Mouse (Mus musculus): Measurements from ENCODE around the gene Tnrc18. TPM values are rescaled to one million over a fixed set of nuclear protein-coding genes. Genes with fewer than 3 reads are reported as not detected.

The Tnrc18 gene
- total RNA-seq, 4 experiments from 2014 or later = 48.6 to 59.7 (median 55.0) TPM

- no peak for DNase-seq (ENCODE audit: low spot score)
These were observed 41.4 kb downstream of the Tnrc18 start for GRCm38 (mm10) chr5:142776080-142776479.

- DNase-seq (ENCODE audit: low spot score) = no peak
These were observed 42.7 kb downstream of the Tnrc18 start for GRCm38 (mm10) chr5:142774771-142775170.

- DNase-seq (ENCODE audit: low spot score) = no peak
These were observed 45.5 kb downstream of the Tnrc18 start for GRCm38 (mm10) chr5:142771964-142772363.

GRCm38 (mm10) chr5:142771034-142771433 is 46.4 kb downstream of the Tnrc18 start:
- no peak for DNase-seq (ENCODE audit: low spot score)

GRCm38 (mm10) chr5:142769641-142770040 is 47.8 kb downstream of the Tnrc18 start:
- no peak for DNase-seq (ENCODE audit: low spot score)

- no peak for DNase-seq (ENCODE audit: low spot score)
These were observed 48.9 kb downstream of the Tnrc18 start for GRCm38 (mm10) chr5:142768352-142769267.

- peak; percentile 83 for DNase-seq (ENCODE audit: low spot score)
These were observed 49.5 kb downstream of the Tnrc18 start for GRCm38 (mm10) chr5:142767937-142768336.

GRCm38 (mm10) chr5:142766708-142767107 is 50.8 kb downstream of the Tnrc18 start:
- no peak for DNase-seq (ENCODE audit: low spot score)

GRCm38 (mm10) chr5:142764889-142765288 is 52.6 kb downstream of the Tnrc18 start:
- no peak for DNase-seq (ENCODE audit: low spot score)

- no peak for DNase-seq (ENCODE audit: low spot score)
These were observed 53.2 kb downstream of the Tnrc18 start for GRCm38 (mm10) chr5:142764306-142764705.

- DNase-seq (ENCODE audit: low spot score) = no peak
These were observed 55.2 kb downstream of the Tnrc18 start for GRCm38 (mm10) chr5:142762082-142762807.

- no peak for DNase-seq (ENCODE audit: low spot score)
These were observed 56.0 kb downstream of the Tnrc18 start for GRCm38 (mm10) chr5:142761326-142761983.

GRCm38 (mm10) chr5:142759786-142760185 is 57.7 kb downstream of the Tnrc18 start:
- no peak for DNase-seq (ENCODE audit: low spot score)

- DNase-seq (ENCODE audit: low spot score) = no peak
These were observed 65.2 kb downstream of the Tnrc18 start for GRCm38 (mm10) chr5:142752241-142752640.

- no peak for DNase-seq (ENCODE audit: low spot score)
These were observed 67.3 kb downstream of the Tnrc18 start for GRCm38 (mm10) chr5:142750173-142750572.

- no peak for DNase-seq (ENCODE audit: low spot score)
These were observed 70.3 kb downstream of the Tnrc18 start for GRCm38 (mm10) chr5:142747026-142747629.

- DNase-seq (ENCODE audit: low spot score) = no peak
These were observed 77.5 kb downstream of the Tnrc18 start for GRCm38 (mm10) chr5:142739941-142740340.

- no peak for DNase-seq (ENCODE audit: low spot score)
These were observed 85.5 kb downstream of the Tnrc18 start for GRCm38 (mm10) chr5:142731916-142732315.

GRCm38 (mm10) chr5:142730295-142730694 is 87.2 kb downstream of the Tnrc18 start:
- no peak for DNase-seq (ENCODE audit: low spot score)

- DNase-seq (ENCODE audit: low spot score) = no peak
These were observed 89.2 kb downstream of the Tnrc18 start for GRCm38 (mm10) chr5:142728301-142728700.

GRCm38 (mm10) chr5:142726748-142727147 is 90.7 kb downstream of the Tnrc18 start:
- DNase-seq (ENCODE audit: low spot score) = no peak

GRCm38 (mm10) chr5:142724265-142724664 is 93.2 kb downstream of the Tnrc18 start:
- no peak for DNase-seq (ENCODE audit: low spot score)
